Mouse (Mus musculus) lung, embryonic 15.5 days (tissue): ENCODE measurements around the gene Fmo6. TPM values are rescaled to one million over a fixed set of nuclear protein-coding genes. Genes with fewer than 3 reads are reported as not detected.

Experiments used
- ATAC-seq: fragments of 200-750 bp; cut with Nextera tagmentation; 2 replicates; pipeline ENCODE4 v1.8.0; 2017; ENCODE audit warnings: moderate number of reproducible peaks, borderline replicate concordance; ENCODE audit not compliant: low FRiP score, low TSS enrichment; ENCODE audit errors: extremely low read depth
- H3K27ac ChIP-seq: fragments of 300-500 bp; sonication (generic); 2 replicates; pipeline ENCODE4 v1.5.1; 2015; ENCODE audit warnings: moderate library complexity, mild to moderate bottlenecking, inconsistent platforms
- H3K27me3 ChIP-seq: fragments of 300-500 bp; sonication (generic); 2 replicates; pipeline ENCODE4 v1.6.1; 2015; ENCODE audit warnings: inconsistent platforms
- H3K36me3 ChIP-seq: fragments of 300-500 bp; sonication (generic); 2 replicates; pipeline ENCODE4 v1.6.1; 2015; ENCODE audit warnings: inconsistent platforms
- H3K4me1 ChIP-seq: fragments of 300-500 bp; sonication (generic); 2 replicates; pipeline ENCODE4 v1.6.1; 2015; ENCODE audit warnings: inconsistent platforms
- H3K4me2 ChIP-seq: fragments of 300-500 bp; sonication (generic); 2 replicates; pipeline ENCODE4 v1.6.1; 2015; ENCODE audit warnings: inconsistent platforms, mild to moderate bottlenecking, moderate library complexity
- H3K4me3 ChIP-seq: fragments of 300-500 bp; sonication (generic); 2 replicates; pipeline ENCODE4 v1.5.1; 2015; ENCODE audit warnings: mild to moderate bottlenecking, inconsistent platforms
- H3K9ac ChIP-seq: fragments of 300-500 bp; sonication (generic); 2 replicates; pipeline ENCODE4 v1.6.1; 2015; ENCODE audit warnings: inconsistent platforms
- H3K9me3 ChIP-seq: fragments of 300-500 bp; sonication (generic); 2 replicates; pipeline ENCODE4 v1.6.1; 2016; ENCODE audit warnings: inconsistent platforms
- WGBS: fragments of 180-500 bp; shearing (Covaris S2); methylation state at CpG from one replicate; pipeline ENCODE4 v1.1.7; 2015; 5-methylcytosine and 5-hydroxymethylcytosine counted together
- polyA plus RNA-seq: library from polyadenylated mRNA; unstranded; fragments of >200 nt; fragmentation: Nextera tagmentation; extraction: Ambion mirVana; gene quantifications from 2 replicates; pipeline ENCODE4 v1.2.1, GENCODE M21; 2015

The Fmo6 gene
- polyA plus RNA-seq, 1 experiment from 2014 or later: not detected

DNA sequence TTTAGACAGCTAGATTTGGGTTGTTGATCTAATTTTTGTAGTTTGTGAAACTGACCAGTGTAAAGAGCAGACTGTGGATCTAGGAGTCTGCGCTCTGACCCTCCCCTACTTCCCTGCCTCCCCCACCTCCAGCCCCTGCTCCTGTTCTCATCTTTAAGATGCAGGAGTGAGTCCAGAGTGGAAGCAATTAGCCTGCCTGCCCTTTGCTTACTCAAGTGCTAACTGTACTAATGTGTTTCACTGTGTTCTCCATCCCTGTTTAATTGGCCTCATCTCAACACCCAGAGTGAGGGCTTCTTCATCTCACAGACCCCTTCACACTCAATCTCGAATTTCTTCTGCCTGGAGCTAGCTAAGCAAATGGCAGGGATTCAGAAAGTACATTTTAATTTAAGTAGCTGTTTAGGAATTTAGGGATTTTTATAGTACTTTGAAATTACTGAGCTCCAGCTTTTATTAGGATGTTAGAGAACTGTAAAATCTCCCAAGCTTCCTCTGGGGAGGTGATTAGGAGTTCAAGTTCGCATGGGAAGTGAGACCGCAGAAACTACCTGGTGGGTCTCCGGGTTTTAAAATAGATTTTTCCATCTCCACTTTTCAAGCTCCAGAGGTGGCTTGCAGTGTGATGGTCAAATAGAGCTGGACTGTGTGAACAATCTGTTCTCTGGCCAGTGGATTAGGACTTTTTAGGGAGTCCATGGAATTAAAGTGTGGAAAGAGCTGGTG is 818 bp upstream of the Fmo6 start:
- no peak overlapping the region for H3K4me3 ChIP-seq
- no peaks in the 10 kb centered on the region for H3K36me3 ChIP-seq
- no peaks in the 10 kb centered on the region for H3K4me1 ChIP-seq
- peak overlapping the region; percentile 43; the same call in 1 of the 2 replicates for H3K27ac ChIP-seq
- no peak for ATAC-seq
- 68% methylated on average over 5 of the region's 5 CpGs for WGBS
- no peaks in the 10 kb centered on the region for H3K27me3 ChIP-seq
- H3K9me3 ChIP-seq: no peaks in the 10 kb centered on the region
- H3K9ac ChIP-seq: no peak overlapping the region
- H3K4me2 ChIP-seq: no peak overlapping the region

DNA sequence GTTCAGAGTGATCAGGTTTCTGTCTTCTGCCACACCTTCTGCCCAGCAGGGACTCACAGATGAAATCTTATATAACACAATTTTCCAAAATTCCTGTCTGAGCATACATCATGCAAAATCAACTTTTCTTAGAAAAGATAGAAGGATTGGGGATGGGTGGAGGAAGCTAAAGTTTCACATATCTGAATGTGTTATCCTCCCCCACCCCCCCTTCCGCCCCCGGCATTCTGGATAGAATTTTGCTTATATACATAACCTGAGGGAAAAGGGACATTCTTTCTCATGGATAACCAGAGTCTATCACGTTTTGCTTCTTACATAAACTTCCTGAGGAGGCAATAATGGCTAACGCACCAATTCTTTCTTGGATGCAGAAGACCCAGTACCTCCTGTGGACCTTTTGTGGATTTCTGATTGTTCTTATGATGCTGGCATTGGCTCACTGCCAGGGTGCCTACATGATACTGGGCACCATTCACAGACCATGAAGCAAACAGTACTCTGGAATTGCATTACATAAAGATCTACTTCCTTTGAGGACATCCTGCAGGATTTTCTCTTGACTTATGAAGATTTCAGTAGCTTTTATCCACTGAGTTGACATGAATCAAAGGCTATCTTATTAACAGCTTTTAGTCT is 2.8 kb downstream of the Fmo6 start:
- H3K4me1 ChIP-seq: no peaks in the 10 kb centered on the region; the same call in 1 of the 2 replicates
- H3K9me3 ChIP-seq: no peaks in the 10 kb centered on the region
- no peak overlapping the region for H3K27ac ChIP-seq
- WGBS: 68% methylated on average over 4 of the region's 4 CpGs
- no peak overlapping the region for H3K4me3 ChIP-seq
- H3K4me2 ChIP-seq: no peak overlapping the region
- no peak overlapping the region for H3K9ac ChIP-seq
- H3K27me3 ChIP-seq: no peaks in the 10 kb centered on the region
- no peaks in the 10 kb centered on the region for H3K36me3 ChIP-seq
- ATAC-seq: no peak

DNA sequence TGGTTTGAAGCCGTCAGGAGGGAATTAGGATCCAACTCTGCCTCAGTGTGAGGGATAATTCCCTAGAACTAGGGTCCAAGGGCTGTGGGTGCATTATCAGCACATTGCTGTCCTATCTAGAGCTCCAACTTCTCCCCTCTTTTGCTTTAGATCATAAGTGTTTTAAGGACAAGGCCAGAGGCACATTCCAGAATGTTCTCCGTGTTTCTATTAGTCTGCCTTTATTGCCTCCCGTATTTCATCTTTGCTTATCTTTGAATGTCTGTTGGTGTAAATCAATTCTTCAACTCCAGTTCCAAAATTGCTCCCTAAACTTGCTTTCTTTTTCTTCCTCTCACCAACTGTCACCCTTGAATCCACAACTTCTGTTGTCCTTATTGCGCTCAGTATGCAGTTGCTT is 4.9 kb downstream of the Fmo6 start:
- H3K27me3 ChIP-seq: no peaks in the 10 kb centered on the region
- H3K27ac ChIP-seq: no peak overlapping the region; the same call in 1 of the 2 replicates
- H3K4me2 ChIP-seq: no peak overlapping the region
- no peaks in the 10 kb centered on the region for H3K9me3 ChIP-seq
- WGBS: 79% methylated on average over 4 of the region's 4 CpGs
- H3K9ac ChIP-seq: no peak overlapping the region
- ATAC-seq: no peak
- no peaks in the 10 kb centered on the region; the same call in 1 of the 2 replicates for H3K4me1 ChIP-seq
- H3K36me3 ChIP-seq: no peaks in the 10 kb centered on the region
- no peak overlapping the region for H3K4me3 ChIP-seq

DNA sequence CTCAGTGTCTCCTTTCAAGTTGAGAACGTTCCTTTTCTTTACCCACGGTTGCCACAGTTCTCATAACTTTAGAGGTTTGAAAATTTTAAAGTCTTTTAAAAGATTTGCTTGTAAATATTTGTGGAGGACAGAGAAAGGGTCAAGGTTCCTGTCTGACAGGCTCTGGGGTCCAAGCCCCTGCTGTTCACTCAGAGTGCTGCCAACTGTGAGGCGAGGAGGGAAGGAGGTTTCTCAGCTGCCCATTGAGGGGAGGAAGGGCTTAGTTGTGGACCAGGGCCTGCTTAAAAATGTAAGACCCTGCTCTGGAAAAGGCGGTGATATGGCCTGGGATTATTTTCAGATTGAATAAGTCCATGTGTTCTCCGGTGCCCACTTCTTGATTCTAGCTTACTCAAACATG is 5.4 kb downstream of the Fmo6 start:
- peak; percentile 52; the same call in 1 of the 2 replicates for ATAC-seq
- H3K36me3 ChIP-seq: no peaks in the 10 kb centered on the region
- no peaks in the 10 kb centered on the region for H3K27me3 ChIP-seq
- H3K27ac ChIP-seq: peak overlapping the region; percentile 43
- H3K9me3 ChIP-seq: no peaks in the 10 kb centered on the region
- H3K4me2 ChIP-seq: no peak overlapping the region
- H3K4me3 ChIP-seq: no peak overlapping the region
- no peak overlapping the region for H3K9ac ChIP-seq
- no peaks in the 10 kb centered on the region; the same call in 1 of the 2 replicates for H3K4me1 ChIP-seq
- WGBS: 56% methylated on average over 5 of the region's 5 CpGs

DNA sequence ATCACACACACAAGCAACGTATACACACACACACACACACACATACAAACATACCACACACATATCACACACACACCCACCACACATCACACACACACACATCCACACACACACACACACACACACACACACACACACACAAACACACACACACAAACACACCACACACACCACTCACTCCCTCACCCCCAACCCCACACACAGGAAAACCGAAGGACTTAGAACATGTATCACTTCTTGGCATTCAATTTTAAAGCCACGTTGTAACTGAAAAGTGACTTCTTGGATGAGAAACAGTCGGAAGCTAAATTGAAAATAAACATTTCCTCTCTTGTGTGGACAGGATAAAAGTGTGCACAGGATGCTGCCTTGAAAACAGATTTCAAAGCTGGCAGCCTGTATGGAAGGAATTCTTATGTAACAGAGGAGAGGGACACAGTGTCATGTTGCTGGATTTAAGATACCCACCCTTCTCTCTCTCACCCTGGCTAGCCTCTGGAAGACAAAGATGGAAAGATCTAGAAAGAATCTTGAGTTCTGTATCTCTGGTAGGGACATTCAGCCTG is 5.9 kb downstream of the Fmo6 start:
- WGBS: 41% methylated on average over 4 of the region's 4 CpGs
- no peak overlapping the region for H3K4me2 ChIP-seq
- no peaks in the 10 kb centered on the region; the same call in 1 of the 2 replicates for H3K4me1 ChIP-seq
- H3K36me3 ChIP-seq: no peaks in the 10 kb centered on the region
- no peaks in the 10 kb centered on the region for H3K9me3 ChIP-seq
- peak overlapping the region; percentile 43 for H3K27ac ChIP-seq
- ATAC-seq: peak; percentile 80; the same call in 1 of the 2 replicates
- no peak overlapping the region for H3K9ac ChIP-seq
- no peaks in the 10 kb centered on the region for H3K27me3 ChIP-seq
- no peak overlapping the region for H3K4me3 ChIP-seq

DNA sequence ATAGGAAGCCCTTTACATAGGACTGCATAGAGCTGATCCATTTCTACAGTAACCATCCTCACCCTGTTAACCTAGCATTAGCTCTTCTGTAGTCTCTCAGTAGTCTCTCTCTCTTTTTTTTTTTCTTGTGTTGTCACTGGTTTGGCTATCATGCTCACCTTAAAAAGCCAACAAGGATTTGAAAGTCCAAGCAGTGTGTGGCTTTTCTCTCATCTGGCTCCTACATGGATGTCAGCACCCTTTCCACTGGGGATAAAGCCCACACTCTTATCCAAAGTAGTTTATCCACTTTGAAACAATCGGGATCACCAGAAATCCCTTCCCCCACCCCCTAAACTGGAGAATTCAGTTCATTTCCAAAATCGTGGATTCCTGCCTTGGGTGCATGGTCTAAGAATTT is 6.7 kb downstream of the Fmo6 start:
- Histone ChIP-seq H3K27ac (no peak overlapping the region), H3K4me2 (no peak overlapping the region), H3K4me3 (no peak overlapping the region), H3K36me3 (no peaks in the 10 kb centered on the region), H3K9ac (no peak overlapping the region), H3K27me3 (no peaks in the 10 kb centered on the region), H3K4me1 (no peaks in the 10 kb centered on the region; the same call in 1 of the 2 replicates), H3K9me3 (no peaks in the 10 kb centered on the region)
- WGBS: 57% methylated on average over 2 of the region's 2 CpGs
- no peak for ATAC-seq

DNA sequence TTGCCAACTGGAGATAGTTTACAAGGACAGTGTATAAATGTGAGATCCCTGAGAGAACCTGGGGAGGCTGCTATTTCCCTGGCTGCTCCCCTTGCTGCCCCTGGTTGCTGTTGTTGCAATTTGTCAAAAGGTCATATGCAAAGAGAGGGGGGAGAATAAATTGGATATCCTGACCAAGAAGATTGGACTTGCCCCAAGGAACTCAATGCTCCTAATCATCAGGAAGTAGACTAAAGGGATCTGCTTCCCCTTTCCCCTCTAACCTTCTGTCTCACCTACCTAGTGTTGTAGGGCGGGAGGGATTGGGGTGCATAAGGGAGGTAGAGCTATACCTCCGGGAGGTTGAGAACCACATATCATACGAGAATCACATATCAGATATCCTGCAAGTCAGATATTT is 8.2 kb downstream of the Fmo6 start:
- no peak overlapping the region for H3K4me2 ChIP-seq
- H3K9ac ChIP-seq: no peak overlapping the region
- H3K27me3 ChIP-seq: no peaks in the 10 kb centered on the region
- no peaks in the 10 kb centered on the region for H3K36me3 ChIP-seq
- ATAC-seq: no peak
- H3K27ac ChIP-seq: no peak overlapping the region
- H3K4me3 ChIP-seq: no peak overlapping the region
- 91% methylated on average over 3 of the region's 3 CpGs for WGBS
- no peaks in the 10 kb centered on the region; the same call in 1 of the 2 replicates for H3K4me1 ChIP-seq
- no peaks in the 10 kb centered on the region for H3K9me3 ChIP-seq

DNA sequence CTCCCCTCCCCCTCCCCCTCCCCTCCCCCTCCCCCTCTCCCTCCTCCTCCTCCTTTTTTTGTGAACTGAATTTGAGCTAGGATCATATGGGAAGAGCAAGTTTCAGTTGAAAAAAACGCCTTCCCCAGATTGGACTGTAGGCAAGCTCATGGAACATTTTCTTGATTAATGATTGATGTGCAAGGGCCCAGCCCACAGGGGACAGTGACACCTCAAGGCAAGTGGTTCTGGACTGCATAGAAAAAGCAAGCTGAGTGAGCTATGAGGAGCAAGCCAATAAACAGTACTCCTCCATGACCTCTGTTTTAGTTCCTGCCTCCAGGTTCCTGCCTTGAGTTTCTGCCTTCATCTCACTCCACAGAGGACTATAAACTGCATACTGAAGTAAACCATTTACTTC is 12.2 kb downstream of the Fmo6 start:
- Histone ChIP-seq H3K27me3 (no peaks in the 10 kb centered on the region), H3K4me3 (no peak overlapping the region), H3K4me1 (no peaks in the 10 kb centered on the region), H3K36me3 (no peaks in the 10 kb centered on the region), H3K9me3 (no peaks in the 10 kb centered on the region), H3K27ac (no peak overlapping the region), H3K4me2 (no peak overlapping the region), H3K9ac (no peak overlapping the region)
- no peak for ATAC-seq
- WGBS: 56% methylated on average over 1 of the region's 1 CpGs

DNA sequence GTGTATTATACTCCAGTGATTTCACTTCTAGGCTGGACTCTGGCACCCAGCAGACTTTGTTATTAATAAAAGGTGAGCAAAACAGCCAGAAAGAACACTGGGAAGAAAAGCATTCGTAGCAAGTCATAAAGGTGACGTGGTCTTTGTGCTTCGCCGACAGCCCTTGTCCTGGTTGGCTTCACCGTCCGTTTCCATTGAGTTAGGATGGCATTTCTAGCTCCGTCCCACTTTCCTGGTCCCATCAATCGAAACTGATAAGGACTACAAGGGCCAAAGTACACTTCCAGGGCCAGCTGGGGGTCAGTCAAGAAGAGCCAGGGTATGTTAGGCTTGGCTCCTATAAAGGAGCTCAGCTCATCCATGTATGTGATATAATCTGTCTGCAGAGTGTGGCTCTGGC is 20.7 kb downstream of the Fmo6 start:
- H3K27me3 ChIP-seq: no peaks in the 10 kb centered on the region
- H3K36me3 ChIP-seq: no peaks in the 10 kb centered on the region
- no peak overlapping the region for H3K4me3 ChIP-seq
- no peak overlapping the region for H3K27ac ChIP-seq
- no peak overlapping the region for H3K9ac ChIP-seq
- WGBS: 59% methylated on average over 8 of the region's 8 CpGs
- no peak for ATAC-seq
- no peak overlapping the region for H3K4me2 ChIP-seq
- no peaks in the 10 kb centered on the region for H3K9me3 ChIP-seq
- no peaks in the 10 kb centered on the region for H3K4me1 ChIP-seq

DNA sequence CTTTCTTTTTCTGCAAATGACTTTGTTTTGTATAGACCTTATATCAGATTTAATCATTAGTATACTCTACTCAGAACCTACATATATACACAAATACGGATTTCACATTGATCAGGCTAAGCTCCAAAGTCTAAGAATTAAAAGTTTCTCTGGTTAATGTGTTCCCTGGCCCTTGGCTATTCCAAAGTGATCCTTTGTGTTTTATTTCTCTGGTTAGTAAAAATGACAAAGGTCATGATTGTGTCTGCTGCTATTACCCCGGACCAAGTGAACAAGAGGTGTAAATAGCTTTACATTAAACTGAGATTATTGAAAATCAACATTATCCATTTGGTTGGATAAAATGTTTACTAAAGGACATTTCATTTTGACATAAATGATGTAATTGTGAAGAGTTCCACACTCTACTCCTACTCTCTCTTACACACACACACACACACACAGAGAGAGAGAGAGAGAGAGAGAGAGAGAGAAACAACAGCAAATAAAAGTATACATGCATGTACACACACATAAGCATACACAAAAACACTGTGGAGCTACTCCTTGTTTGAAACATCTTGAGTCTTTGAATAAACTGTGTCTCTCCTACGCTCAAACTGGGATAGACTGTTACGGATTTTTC is 22.3 kb downstream of the Fmo6 start:
- H3K4me2 ChIP-seq: no peak overlapping the region
- H3K4me1 ChIP-seq: no peaks in the 10 kb centered on the region
- WGBS: 64% methylated on average over 4 of the region's 4 CpGs
- H3K27ac ChIP-seq: no peak overlapping the region
- no peak overlapping the region for H3K9ac ChIP-seq
- H3K27me3 ChIP-seq: no peaks in the 10 kb centered on the region
- H3K4me3 ChIP-seq: no peak overlapping the region
- ATAC-seq: no peak
- H3K9me3 ChIP-seq: no peaks in the 10 kb centered on the region
- no peaks in the 10 kb centered on the region for H3K36me3 ChIP-seq

DNA sequence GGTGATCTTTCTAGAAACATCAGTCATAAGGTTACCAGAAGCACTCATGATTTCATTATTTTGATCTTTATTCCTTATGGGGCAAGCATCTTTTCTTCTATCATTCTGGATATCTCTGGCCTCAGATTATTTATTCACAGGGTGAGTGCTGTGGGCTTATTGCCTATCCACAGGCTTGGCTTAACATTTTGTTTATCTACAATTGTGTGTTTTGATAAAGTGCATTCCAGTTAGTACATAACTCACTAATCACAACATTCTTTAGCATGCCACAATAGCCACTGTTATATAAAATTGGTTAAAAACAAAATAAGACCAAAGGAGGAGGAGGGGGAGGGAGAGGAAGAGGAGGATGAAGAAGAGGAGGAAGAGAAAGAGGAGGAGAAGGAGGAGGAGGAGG is 25.2 kb downstream of the Fmo6 start:
- H3K4me3 ChIP-seq: no peak overlapping the region
- H3K4me1 ChIP-seq: no peaks in the 10 kb centered on the region
- H3K36me3 ChIP-seq: no peaks in the 10 kb centered on the region
- no peaks in the 10 kb centered on the region for H3K27me3 ChIP-seq
- peak; percentile 52; the same call in 1 of the 2 replicates for ATAC-seq
- H3K9ac ChIP-seq: no peak overlapping the region
- H3K9me3 ChIP-seq: no peaks in the 10 kb centered on the region
- H3K27ac ChIP-seq: no peak overlapping the region
- H3K4me2 ChIP-seq: no peak overlapping the region

DNA sequence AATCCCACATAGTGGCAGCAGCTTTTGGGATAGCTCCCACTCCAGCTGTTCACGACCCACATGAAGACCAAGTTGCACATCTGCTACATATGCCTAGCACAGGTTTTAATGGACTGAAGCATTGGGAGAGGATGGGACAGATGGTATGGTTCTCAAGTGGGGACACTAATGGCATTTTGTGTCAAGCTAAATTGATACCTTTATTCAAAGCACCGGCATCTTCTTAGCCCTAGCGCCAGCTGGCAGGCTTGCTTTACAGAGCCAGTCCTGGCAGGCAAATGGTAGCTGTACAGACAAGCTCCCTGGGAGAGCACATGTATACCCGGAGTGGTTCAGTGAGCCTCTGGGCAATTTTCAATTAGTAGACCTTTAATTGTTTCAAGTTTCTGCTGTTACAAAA is 35.4 kb downstream of the Fmo6 start:
- no peak for ATAC-seq
- Histone ChIP-seq H3K9me3 (no peaks in the 10 kb centered on the region), H3K36me3 (no peaks in the 10 kb centered on the region), H3K4me3 (no peak overlapping the region), H3K27me3 (no peaks in the 10 kb centered on the region), H3K9ac (no peak overlapping the region), H3K27ac (no peak overlapping the region), H3K4me1 (peaks cover 9% of the 10 kb centered on the region; the same call in 1 of the 2 replicates), H3K4me2 (no peak overlapping the region)
- WGBS: 71% methylated on average over 4 of the region's 4 CpGs
